Mouse (Mus musculus) telencephalon, adult 2 months (tissue): ENCODE data around the gene Cytip.

ENCODE experiments used
- DNase-seq: peaks from one replicate; pipeline ENCODE4 v3.0.0-alpha.2; 2011; ENCODE audit warnings: low read depth, low spot score

Cytip gene

GRCm38 (mm10) chr2:58195346-58195745 lies at the start of gene Cytip:
Gene Cytip, minus strand, starts transcription at chr2:58195532.
- no peak for DNase-seq

- peak; percentile 86 for DNase-seq
Measured at GRCm38 (mm10) chr2:58240639-58241038, 45.3 kb upstream of the Cytip start.

GRCm38 (mm10) chr2:58237487-58237886 lies 42.2 kb upstream of the Cytip start:
- peak; percentile 6 for DNase-seq

- peak; percentile 41 for DNase-seq
Measured at GRCm38 (mm10) chr2:58199442-58199841, 4.1 kb upstream of the Cytip start.

GRCm38 (mm10) chr2:58196880-58197279 lies 1.5 kb upstream of the Cytip start:
- no peak for DNase-seq

- DNase-seq, result no peak
Measured at GRCm38 (mm10) chr2:58194422-58195115, 763 bp downstream of the Cytip start.

GRCm38 (mm10) chr2:58192160-58192559 lies 3.2 kb downstream of the Cytip start:
- DNase-seq, result no peak

GRCm38 (mm10) chr2:58189501-58189900 lies 5.8 kb downstream of the Cytip start:
- DNase-seq, result no peak

GRCm38 (mm10) chr2:58188903-58189302 lies 6.4 kb downstream of the Cytip start:
- no peak for DNase-seq

- no peak for DNase-seq
Measured at GRCm38 (mm10) chr2:58187310-58188051, 7.9 kb downstream of the Cytip start.

- DNase-seq, result no peak
Measured at GRCm38 (mm10) chr2:58184197-58184596, 11.1 kb downstream of the Cytip start.

- DNase-seq, result no peak
Measured at GRCm38 (mm10) chr2:58183658-58184057, 11.7 kb downstream of the Cytip start.

GRCm38 (mm10) chr2:58180776-58181175 lies 14.6 kb downstream of the Cytip start:
- DNase-seq, result no peak

- no peak for DNase-seq
Measured at GRCm38 (mm10) chr2:58179056-58179455, 16.3 kb downstream of the Cytip start.

- DNase-seq, result no peak
Measured at GRCm38 (mm10) chr2:58175392-58176291, 19.7 kb downstream of the Cytip start.

- peak; percentile 39 for DNase-seq
Measured at GRCm38 (mm10) chr2:58174476-58175286, 20.7 kb downstream of the Cytip start.

GRCm38 (mm10) chr2:58172963-58173362 lies 22.4 kb downstream of the Cytip start:
- DNase-seq, result no peak

GRCm38 (mm10) chr2:58169173-58169572 lies 26.2 kb downstream of the Cytip start:
- DNase-seq, result no peak

- DNase-seq, result no peak
Measured at GRCm38 (mm10) chr2:58167654-58168053, 27.7 kb downstream of the Cytip start.

- DNase-seq, result no peak
Measured at GRCm38 (mm10) chr2:58166764-58167163, 28.6 kb downstream of the Cytip start.
